Mouse (Mus musculus) spleen, postnatal 36 days (tissue): ENCODE data around the gene Cfap52.

ENCODE experiments used
- DNase-seq, 2 experiments: peaks; one replicate each; pipeline ENCODE4 v3.0.0; 2022; ENCODE audit warnings: low spot score in 2 of 2, mixed read lengths in 1 of 2

Cfap52 gene

GRCm38 (mm10) chr11:67926348-67927055 lies 38.9 kb downstream of the Cfap52 start:
- no peak for DNase-seq

GRCm38 (mm10) chr11:67925000-67925399 lies 40.5 kb downstream of the Cfap52 start:
- no peak for DNase-seq

GRCm38 (mm10) chr11:67923720-67924119 lies 41.7 kb downstream of the Cfap52 start:
- no peak for DNase-seq

- peak; percentile 9 to 21 for DNase-seq
These were observed 42.7 kb downstream of the Cfap52 start for GRCm38 (mm10) chr11:67922755-67923125.

- peak; percentile 3 to 5 for DNase-seq
These were observed 43.4 kb downstream of the Cfap52 start, which contains the start of gene Usp43 for GRCm38 (mm10) chr11:67921827-67922754. Usp43 (minus strand) TSS chr11:67922153.

GRCm38 (mm10) chr11:67921091-67921826 lies 44.2 kb downstream of the Cfap52 start:
- DNase-seq = no peak

- no peak for DNase-seq
These were observed 45.1 kb downstream of the Cfap52 start for GRCm38 (mm10) chr11:67920226-67920960.

- DNase-seq = no peak
These were observed 45.9 kb downstream of the Cfap52 start for GRCm38 (mm10) chr11:67919593-67919992.

- no peak for DNase-seq
These were observed 48.3 kb downstream of the Cfap52 start for GRCm38 (mm10) chr11:67917126-67917525.

GRCm38 (mm10) chr11:67911074-67911473 lies 54.4 kb downstream of the Cfap52 start:
- DNase-seq = no peak

- no peak for DNase-seq
These were observed 61.7 kb downstream of the Cfap52 start for GRCm38 (mm10) chr11:67903756-67904155.

GRCm38 (mm10) chr11:67897064-67897560 lies 68.3 kb downstream of the Cfap52 start:
- DNase-seq = peak; percentile 2 to 9

- DNase-seq = no peak
These were observed 69.8 kb downstream of the Cfap52 start for GRCm38 (mm10) chr11:67895641-67896040.

- DNase-seq = no peak
These were observed 76.9 kb downstream of the Cfap52 start for GRCm38 (mm10) chr11:67888521-67888920.

GRCm38 (mm10) chr11:67885921-67886320 lies 79.5 kb downstream of the Cfap52 start:
- no peak for DNase-seq
